Mouse (Mus musculus) thymus, adult 18-20 months (tissue): ENCODE data around the gene Lrrc75a.

Source experiments
- DNase-seq, 2 experiments: peaks; one replicate each; pipeline ENCODE4 v3.0.0; 2022; ENCODE audit warnings: mixed read lengths in 2 of 2

The Lrrc75a gene

DNA sequence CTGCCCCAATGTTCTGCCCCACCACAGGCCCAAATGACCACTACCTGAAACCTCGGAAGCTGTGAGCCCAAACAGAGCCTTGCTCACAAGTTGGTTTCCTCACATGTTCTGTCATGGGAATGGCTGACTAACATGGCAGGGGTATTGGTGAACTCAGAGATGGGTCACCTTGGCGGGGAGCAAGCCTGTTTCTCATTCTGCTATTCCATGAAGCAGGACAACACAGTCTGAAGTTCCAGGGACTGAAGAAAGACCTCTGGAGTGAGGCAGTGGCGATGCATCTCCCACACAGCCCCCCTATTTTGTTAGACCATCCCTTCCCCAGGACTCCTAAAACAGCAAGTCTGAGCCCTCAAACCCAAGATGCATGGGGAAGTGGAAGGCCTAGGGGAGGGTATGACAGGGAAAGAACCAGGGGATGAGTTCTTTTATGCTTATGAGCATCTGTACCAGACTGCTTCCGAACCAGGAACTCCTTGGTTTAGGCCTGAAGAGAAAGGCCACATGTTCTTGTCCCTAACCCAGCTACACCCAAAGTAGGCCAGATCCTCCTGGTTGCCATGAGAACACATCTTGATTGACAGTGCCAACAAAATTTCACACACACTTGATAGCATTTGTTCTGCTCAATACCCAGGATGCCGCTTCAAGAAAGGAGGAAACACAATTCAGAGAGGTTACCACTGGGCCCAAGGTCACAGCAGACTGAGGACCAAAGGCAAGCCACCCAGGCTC is 3.6 kb downstream of the Lrrc75a start:
- no peak for DNase-seq

DNA sequence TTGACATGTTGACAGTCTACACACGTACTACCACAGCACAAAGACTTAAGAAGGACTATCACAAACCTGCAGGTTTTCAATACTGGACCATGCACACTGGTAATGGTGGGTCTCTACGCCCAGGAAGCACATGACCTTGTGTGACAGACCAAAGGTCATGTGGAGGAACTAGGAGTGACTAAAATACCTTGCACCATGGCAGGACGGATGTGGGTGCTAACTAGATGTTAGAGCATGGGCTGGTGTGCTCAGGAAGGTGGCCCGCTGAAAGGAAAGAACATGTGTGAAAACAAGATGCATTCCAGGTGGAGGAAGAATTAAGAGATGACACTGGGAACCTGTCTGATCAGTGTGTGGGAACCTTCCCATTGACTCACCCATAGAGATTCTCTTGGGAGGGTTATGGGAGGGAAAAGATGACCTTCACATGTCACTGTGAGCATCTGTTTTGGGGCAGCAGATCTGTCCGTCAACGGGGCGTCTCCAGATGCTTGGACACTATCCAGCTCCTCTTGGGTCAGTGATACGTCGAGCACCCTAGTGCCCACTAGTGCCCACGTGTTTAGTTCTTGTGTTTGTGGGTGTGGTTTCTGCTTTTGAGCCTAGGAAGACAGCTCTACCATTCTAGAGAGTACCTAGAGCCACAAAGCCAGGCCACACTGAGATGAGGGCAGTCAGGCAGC is 4.5 kb downstream of the Lrrc75a start:
- no peak for DNase-seq

- no peak for DNase-seq
Measured at GRCm38 (mm10) chr11:62643011-62643631, 5.2 kb downstream of the Lrrc75a start.

- no peak for DNase-seq
Measured at GRCm38 (mm10) chr11:62642023-62642844, 6.1 kb downstream of the Lrrc75a start.

- no peak for DNase-seq
Measured at GRCm38 (mm10) chr11:62640378-62640777, 7.9 kb downstream of the Lrrc75a start.

GRCm38 (mm10) chr11:62638402-62638801 is 9.9 kb downstream of the Lrrc75a start:
- no peak for DNase-seq

GRCm38 (mm10) chr11:62637806-62638205 is 10.5 kb downstream of the Lrrc75a start:
- no peak for DNase-seq

DNA sequence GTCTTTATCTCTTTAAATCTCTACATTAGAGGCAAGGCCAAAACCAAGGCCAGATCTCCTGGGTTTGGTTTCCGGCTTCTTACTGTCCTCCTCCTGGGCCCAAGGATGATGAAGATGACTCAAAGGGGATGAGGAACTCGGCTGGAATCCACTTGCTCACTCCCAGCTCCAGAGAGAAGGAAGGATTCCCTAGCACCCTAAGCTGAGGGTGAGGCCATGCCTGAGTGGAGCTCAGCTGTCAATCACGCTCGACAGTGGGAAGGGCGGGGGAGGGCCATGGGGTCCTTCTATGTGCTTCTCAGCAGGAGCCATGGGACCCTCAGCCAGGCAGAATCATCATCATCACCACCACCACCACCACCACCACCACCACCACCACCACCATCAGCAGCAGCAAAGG is 10.9 kb downstream of the Lrrc75a start:
- no peak for DNase-seq

DNA sequence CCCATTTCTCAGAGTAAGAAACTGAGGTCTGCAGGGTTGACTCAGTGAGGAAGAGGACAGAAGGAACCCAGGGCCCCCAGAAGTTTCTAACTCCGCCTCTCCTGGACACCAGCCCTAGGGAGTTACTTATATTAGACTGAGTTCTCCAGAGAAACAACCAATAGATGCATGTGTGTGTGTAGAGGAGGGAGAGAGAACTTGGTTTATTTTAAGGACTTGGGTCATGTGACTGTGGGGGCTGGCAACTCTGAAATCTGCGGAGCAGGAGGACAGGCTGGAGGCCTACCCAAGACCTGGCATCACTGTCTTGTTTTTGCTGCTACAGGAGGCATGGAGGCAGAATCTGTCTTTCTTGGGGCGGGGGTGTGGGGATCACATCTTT is 11.5 kb downstream of the Lrrc75a start:
- no peak for DNase-seq

- no peak for DNase-seq
Measured at GRCm38 (mm10) chr11:62636105-62636839, 12.1 kb downstream of the Lrrc75a start.

DNA sequence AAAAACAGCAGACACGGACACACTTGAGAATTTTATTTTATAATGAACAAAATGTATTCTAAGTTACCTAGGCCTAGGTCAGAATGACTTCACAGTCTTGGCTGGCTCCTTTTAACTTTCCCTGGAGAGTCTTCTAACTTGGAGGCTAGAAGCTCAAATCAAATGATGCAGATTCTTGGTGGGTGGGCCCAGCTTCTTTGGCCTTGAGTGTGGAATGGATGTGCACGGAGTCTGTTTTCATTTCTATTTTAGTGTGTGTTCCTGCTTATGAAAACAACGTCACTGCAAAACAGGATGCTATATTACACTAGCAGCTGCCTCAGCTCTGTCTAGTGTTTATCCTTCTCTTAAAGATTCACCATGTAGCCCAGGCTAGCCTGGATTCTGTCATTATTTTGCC is 12.9 kb downstream of the Lrrc75a start:
- no peak for DNase-seq

- no peak for DNase-seq
Measured at GRCm38 (mm10) chr11:62631138-62631537, 17.2 kb downstream of the Lrrc75a start.

- DNase-seq, result no peak
Measured at GRCm38 (mm10) chr11:62630225-62630821, 18.0 kb downstream of the Lrrc75a start.

GRCm38 (mm10) chr11:62629352-62630224 is 18.7 kb downstream of the Lrrc75a start:
- no peak for DNase-seq

DNA sequence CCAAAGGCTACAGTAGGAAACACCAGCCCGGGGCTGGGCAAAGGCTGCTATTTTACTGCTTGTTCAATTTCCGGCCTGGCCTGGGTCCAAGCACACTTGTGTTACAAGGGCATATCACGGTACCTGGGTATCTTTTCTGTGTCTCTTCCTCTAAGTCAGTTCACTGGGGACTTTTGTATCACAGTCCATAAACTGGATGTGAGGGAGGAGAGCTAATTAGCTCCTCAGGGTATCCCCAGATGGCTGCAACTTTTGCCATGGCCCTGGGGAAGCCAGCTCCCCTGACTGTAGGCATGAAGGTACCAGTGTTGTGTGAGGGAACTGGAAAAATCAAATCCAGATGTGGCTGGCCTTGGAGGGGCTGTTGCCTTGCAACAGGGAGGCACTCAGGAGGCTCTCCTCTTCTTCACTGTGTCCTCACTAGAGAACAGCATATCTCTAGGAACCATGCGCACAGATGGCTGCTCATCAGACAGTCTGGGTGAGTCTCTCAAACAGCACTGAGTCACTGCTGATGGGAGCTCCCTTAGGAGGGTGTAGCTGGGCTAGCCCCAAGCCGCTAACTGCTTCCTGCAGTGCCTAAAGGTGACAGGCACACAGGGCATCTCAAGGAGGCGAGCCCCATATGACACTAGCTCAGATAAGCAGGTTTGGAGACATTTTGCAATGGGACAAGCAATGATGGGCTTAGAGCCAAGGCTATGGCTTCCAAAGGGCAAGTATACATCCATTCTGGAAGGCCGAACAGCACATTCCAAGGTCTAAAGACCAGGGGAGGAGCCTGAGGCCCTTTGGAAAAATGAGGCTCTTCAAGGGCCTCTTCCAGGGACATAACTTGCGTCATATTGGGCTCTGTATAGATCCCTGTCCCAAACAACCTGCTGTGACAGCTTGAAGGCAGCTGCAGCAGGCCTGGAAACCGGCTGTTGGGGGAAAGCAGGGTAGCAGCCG is 23.7 kb downstream of the Lrrc75a start:
- no peak for DNase-seq

GRCm38 (mm10) chr11:62622850-62623249 is 25.5 kb downstream of the Lrrc75a start:
- no peak for DNase-seq

GRCm38 (mm10) chr11:62621586-62622283 is 26.6 kb downstream of the Lrrc75a start:
- no peak for DNase-seq

DNA sequence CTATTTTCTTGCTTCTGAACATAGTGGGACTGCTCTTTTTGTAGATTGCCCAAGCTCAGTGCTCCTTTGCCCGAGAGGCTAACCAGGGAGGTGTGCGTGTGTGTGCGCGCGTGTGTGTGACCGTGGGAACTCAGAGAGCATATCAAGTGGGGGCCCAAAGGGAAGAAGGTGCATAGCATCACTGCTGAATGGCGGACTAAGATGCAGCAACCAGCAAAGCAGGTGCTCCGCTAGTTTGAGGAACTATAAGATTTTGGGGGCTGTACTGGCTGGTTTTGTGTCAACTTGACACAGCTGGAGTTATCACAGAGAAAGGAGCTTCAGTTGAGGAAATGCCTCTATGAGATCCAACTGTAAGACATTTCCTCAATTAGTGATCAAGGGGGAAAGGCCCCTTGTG is 27.2 kb downstream of the Lrrc75a start:
- no peak for DNase-seq

DNA sequence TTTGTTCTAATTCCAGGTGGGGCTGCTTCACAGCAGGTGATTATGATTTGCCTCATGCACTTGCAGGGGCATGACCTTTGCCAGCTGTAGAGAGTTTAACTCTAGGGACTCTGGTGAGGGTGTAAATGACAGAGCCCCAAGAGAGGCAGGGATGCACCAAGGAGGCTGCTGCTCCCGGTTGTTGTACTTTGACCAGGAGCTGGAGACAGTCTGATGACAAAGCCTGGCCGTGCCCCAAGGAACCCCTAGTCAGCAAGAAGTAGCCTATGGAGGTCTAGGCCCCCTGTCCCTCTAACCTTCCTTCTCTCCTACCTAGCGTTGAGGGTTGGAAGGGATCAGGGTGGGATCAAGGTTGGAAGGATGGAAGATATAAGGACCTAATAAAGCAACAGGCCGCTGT is 32.9 kb downstream of the Lrrc75a start:
- no peak for DNase-seq
